Mouse (Mus musculus) embryo, embryonic 9.5 days (tissue): ENCODE measurements around the gene Slc31a2.

Source experiments
- DNase-seq: peaks from one replicate; pipeline ENCODE4 v3.0.0-alpha.2; 2017; ENCODE audit errors: extremely low spot score

Gene Slc31a2

DNA sequence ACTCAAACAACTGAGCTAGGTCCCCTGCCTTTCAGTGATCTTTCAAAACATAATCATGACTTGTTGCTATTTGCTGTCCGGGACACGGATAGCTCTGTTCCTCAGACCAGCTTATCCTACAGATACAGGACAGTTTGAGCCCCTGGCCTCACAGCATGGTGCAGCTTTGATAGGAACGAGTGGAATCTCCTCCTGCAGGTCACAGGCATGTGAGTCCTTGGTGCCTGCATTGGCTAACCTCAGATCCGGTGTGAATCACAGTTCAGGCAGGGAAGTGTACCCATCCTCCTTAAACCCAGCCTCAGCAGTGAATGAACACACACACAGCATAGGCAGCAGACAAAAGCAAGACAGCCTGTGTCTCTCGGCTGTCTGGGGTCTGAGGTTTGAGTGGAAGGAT lies 19.0 kb downstream of the Slc31a2 start:
- no peak for DNase-seq

DNA sequence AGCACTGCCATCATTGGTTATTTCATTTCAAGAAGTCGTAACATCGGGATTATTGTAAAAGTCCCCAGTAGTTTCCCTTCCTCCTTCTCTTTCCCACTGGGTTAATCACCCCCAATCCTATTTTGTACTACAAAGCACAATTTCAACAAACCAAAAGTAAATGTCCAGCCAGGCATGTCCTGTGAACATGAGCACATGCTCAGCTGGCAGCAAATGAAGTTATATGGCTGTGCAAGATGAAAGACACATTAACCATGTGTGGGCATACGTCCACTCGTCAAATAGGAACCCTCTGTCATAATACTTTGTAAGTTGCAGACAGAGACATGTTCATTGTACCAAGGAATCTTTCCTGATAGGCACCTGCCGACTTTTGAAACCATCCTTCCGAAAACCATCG lies 20.6 kb downstream of the Slc31a2 start:
- DNase-seq = no peak

DNA sequence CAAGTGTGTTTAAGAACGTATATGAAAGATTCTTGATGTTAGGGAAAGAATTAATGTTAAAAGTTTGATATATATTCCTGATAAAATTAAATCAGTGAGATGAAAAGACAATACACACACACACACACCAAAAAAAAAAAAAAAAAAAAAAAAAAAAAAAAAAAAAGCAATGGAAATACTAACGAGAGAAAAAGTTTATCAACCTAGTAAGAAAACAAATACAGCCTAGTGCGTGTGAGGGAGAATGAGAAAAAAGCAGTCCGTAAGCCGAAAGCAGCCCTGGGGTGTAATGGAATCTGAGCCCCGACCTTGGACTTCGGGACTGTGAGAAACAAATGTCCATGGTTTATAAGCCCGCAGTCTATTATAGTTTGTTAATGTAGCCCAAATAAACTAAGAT lies 23.2 kb downstream of the Slc31a2 start:
- no peak for DNase-seq

DNA sequence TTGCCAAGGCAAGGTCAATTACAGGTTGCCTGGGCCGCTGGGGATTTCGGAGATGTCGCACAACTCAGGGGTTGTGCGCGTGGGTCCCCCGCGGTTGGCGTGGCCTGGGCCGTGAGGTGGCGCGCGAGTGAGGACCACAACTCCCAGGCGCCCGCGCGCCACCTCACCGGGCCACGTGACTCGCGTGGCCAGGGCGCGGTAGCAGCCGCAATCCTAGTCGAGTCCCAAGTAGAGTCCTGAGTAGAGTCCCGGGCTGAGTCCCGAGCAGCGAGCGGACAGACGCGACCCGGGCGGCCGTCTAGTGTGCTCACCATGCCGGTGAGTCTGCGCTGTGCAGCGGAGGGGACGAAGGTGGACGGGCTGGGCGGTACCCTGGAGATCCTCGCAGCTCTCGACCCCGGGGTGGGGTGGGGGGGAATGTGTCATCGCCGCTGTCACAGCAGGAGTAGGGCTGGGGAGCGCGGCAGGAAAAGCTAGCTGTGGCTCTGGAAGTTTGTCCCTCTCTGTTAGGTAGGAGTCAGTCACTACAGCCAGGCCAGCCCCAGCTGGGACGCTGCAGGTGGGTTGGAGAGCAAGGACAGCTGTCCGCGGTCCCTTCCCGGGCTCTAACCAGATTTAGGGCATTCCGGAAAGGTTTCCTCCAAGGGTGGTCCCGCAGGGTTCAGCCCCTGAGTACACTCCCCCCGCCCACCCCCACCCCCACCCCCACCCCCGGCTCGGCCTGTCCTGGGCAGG lies 24.1 kb downstream of the Slc31a2 start:
- peak; percentile 77 for DNase-seq

DNA sequence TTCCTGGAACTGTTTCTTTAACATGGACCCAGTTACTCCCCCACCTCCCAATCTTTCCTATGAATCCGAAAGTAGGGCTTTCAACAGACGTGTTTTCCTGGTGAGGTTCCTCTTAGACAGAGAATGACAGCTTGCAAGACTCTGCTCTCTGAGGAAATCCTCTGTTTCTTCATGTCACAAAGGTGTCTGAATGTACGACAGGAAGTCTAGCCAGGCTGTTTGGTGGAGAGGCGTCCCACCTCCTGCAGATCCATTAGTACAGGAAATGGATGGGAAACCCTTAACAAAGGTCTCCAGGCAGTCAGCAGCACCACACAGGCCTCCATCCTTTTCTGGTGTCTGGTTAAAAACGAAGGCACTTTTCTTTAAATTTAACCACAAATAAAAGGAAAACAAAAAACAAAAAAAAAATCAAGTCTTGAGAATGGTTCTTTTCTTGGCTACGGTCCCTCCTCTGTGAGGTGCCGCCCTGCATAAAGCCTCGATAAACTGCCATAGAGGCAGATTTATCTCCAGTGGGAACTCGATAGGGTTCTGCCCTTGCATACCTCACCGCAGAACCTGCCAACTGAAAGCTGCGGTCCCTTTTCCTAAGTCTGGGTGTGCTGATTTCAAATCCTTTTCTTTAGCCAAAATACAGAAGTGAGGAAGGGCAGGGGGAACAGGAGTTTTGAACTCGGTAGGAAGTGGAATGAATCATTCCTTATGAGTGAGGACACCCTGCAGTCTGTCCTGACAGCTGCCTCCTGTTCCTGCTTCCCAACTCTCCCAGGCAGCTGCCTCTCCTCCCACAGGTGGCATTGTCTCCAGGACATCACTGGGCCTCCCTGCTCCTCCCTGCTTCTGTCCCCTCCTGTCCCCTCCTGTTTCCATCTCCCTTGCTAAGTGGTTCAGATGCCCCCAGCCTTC lies 24.9 kb downstream of the Slc31a2 start:
- DNase-seq = no peak

DNA sequence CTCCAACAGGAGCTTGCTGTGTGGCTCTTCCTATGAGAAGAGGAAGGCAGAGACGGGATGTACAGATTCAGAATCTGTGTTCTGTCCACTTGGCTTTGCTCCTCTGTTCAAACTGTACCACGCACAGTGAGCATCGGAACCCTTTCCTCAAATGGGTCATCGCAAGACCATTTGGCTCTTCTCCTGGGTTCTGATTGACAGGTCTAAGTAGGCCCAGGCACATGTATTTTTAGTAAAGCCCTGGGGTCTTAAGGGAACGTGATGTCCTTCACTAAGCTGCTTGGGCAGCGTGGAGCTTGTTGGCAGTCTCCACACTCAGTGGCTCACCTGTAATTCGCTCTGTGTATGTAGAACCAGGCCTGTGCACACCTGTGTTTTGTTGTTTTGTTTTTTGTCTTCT lies 26.9 kb downstream of the Slc31a2 start:
- DNase-seq = no peak

DNA sequence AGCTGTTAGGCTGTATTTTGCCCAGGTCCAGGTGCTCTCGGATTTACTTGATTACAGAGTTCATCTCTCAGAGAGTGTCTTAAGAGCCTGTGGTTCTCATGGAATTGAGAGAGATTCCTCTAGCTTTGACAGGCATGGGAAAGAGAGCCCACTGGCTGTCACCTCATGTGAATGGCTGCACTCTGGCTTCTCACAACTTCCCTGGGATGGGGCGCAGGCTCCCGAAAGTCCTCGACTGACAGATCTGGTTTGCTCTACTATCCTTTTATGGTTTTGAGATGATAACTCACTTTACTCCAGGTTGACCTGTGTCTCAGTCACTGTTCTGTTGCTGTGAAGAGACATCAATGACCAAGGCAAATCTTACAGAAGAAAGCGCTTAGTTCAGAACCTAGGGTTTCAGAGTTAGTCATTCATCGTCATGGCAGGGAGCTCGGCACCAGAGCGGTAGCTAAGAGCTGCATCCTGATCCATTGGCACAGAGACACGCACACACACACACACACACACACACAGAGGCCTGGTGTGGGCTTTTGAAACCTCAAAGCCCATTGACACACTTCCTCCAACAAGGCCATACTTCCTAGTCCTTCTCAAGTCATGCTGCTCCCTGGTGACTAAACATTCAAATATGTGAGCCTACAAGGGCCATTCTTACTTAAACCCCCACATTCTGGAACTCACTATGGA lies 28.6 kb downstream of the Slc31a2 start:
- DNase-seq = no peak

DNA sequence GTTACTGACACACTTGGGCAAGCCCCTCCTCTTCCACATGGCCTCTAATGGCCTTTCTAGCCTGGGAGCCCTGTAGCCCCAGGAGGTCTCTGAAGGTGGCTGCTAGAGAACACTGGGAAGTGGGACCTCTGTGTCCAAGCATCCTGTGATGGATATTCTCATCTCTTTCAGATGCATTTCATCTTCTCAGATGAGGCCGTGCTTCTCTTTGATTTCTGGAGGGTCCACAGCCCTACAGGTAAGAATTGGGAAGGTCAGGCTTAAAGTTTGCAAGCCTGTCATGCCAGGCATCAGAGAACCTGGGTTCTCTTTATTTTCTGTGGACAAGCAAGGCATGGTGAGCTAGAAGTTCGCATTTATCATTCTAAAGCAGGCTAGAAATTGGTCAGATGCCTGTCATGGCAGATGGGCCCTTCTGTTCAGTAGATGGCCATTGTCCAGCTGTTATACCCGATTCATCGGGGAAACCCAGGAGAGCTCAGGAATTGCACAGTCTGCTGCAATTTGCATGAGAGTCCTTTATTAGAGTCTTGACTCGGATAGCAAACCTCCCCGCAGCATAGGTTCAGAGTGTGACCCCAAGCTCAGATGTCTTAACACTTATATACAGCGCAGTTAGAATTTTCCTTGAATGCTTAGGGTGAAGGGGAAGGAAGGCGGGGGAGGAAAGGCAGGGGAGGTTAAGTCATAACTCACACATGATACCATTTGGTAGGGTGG lies 30.3 kb downstream of the Slc31a2 start:
- no peak for DNase-seq

DNA sequence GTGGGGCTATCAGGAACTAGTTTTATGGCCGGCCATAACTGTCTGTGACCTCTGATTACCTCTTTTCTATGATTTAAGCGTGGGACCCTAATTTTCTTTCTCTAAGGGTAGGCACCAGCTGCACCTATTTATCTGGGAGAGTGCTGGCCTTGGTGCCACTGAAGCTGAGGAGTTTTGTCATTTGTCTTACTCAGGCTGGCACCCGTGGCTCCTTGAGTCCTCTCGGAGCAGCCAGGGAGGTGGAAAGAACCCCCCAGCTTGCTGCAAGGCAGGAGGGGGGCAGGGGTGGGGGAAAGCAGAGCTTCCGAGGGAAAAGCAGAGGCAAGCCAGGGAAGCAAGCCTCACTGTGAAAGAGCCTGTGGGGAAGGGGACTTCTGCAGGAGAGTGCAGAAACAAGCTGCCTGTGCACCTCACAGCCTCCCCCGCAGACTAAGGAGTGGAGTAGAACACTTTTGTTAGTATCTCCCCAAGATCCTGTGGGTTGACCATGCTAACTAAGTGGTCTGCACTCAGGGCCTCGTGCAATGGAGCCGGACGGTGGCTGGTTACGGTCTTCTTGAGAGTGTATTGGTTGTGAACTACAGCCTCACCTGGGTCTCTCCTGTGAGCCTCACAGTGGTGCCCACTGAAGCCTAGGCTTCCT lies 31.0 kb downstream of the Slc31a2 start:
- DNase-seq = no peak

DNA sequence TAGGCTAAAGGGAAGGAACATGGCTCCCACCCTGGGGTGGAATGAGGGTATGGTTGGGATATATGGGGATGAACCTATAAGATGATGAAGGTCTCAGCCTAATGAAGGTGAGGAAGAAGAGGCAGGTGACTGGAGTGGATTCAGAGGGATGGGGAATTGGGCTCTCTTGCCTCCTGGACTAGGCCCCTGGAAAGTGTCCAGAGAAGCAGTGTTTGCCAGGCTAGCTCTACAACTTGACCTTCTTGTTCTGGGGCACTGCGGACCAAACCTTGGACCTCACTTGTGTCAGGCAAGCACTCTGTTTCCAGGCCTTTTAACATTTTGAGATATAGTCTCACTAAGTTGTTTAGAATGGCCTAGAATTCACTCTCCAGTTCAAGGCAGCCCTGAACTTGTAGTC lies 32.4 kb downstream of the Slc31a2 start:
- DNase-seq = no peak

DNA sequence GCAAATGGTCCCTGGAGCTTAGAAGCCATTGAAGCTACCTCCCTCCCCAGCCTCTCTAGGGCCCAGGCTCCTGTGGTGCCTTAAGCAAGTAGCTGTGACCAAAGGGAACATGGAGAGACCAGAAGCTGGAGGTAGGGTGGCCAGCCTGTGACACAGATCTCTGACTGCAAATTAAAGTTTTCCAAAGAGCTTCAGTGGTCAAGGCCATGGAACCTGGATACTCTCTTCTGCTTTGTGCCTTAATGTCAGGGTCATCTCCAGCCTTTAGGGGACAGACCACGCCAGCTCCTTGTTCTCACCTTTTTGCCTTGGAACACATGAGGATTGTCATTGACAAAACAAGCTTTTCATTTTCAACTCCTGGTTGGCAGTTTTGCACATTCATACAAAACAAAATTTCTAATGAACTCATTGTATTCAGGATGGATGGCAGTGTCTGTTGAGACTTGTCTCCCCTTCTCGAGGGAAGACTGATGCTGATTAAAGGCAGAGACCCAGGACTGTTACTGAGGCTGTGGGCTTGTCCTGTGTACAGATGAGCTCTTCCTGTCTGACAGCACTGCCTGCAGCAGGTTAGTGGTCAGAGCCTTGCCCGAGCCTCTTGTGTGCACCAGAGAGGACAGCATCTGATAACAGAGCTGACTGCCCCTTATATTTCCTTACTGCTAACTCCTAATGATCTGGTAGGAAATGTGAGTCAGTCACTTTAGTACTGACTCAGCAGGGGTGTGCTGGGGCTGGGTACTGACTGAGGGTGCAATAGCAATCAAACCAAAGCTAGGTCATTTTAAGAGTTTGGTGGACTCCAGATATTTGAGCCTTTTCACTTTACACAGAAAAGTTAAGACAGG lies 35.1 kb downstream of the Slc31a2 start:
- no peak for DNase-seq

DNA sequence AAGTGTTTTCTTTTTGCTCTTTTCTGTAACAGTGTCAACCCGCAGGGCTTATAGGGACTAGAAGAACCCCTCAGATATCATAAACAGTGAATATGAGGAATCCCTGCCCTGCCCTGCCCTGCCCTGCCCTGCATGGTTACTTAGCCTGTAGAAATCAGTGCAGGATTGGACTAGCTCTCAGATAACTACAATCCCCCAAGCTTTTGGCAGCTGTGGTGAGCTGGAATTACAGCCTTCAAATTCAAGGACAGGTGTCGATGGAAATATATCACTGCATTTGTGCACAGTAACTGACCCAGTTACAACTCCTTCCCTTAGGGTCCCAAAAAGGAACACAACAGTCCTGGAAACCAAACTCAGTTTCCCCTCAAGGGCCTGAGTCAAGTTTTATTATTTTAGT lies 37.6 kb downstream of the Slc31a2 start:
- no peak for DNase-seq

DNA sequence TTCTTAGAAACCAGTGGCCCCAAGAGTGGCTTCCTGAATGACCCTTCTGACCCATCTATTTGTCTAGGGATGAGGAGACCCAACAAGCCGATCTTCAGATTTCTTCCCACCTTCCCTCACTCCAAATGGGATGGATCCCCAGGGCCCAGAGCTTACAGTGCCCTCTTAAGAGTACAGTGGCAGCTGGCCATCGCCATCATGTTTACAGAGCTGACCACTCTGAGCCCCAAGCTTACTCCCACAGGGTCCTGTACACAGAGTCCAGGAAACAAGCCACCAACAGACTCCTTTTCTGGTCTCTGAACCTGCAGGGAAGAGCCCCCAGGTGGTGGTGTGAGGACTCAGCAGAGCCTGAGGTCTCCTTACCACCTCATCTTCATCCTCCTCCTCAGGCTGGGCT lies 40.4 kb downstream of the Slc31a2 start:
- no peak for DNase-seq

DNA sequence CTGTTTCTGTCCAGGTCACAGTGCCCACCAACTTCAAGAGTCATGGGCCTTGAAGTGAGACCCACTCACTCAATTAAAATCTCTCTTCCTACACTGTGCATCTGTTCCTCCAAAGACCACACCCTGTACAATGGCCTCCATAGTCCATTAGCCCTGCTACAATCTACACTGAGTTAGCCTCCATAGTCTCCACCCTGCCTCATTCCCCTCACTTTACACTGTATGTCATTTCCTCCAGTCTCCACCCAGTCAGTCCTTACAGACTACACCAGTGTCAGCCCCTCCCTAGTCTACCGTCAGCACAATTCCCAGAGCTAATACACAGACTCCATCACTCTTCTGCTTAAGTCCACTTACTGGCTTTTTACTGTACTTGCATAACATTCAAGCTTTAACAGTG lies 40.9 kb downstream of the Slc31a2 start:
- DNase-seq = no peak

DNA sequence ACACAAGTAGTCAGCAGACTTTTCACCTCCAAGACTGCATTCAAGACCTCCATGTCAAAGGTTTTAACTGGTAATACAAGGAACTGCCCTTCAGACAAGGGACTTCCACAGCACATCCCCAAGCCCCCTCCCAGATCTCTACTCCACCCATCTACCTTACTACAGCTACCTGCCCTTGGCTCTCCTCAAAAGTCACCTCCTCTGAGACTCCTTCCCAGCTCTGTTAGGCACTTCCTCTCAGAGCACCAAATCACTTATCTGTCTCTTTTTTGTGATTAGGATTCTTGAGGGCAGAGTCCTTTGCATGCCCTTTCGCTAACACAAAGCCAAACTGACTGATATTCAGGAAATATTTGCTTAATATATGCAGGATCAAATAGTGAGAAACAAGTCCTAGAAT lies 43.9 kb downstream of the Slc31a2 start:
- DNase-seq = no peak

DNA sequence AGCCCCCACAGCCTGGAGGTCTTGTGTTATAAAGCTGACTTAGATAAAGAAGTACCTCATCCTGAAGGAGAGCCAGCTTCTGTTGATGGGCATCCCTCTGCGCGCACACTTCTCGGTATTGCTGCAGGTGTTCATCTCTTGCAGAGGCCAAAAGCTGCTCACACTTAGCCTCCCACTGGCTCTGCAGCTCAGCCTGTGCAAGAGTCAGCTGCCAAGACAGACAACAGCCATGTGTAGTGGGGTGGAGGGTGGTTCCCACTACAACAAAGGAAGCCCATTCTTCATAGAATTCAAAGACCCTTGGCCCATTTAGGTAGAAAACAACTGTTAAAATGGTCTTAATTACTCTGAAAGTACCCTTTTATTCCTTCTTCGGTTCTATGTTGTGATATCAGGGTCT lies 44.5 kb downstream of the Slc31a2 start:
- no peak for DNase-seq

DNA sequence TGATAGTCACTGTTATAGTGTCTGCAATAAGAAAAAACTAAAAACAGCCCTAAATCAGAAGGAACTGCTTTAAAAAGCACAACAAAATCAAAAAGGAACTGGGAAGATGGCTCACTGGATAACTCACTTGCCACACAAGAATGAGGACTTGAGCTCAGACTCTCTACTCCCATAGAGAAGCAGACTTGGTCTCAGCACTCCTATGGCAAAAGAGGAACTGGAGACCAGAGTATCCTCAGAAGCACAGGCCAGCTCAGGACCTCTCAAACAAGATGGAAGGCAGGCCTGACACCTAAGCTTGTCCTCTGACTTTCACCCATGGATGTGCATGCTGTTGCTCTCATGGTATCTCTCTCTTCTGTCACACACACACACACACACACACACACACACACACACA lies 46.0 kb downstream of the Slc31a2 start:
- no peak for DNase-seq

DNA sequence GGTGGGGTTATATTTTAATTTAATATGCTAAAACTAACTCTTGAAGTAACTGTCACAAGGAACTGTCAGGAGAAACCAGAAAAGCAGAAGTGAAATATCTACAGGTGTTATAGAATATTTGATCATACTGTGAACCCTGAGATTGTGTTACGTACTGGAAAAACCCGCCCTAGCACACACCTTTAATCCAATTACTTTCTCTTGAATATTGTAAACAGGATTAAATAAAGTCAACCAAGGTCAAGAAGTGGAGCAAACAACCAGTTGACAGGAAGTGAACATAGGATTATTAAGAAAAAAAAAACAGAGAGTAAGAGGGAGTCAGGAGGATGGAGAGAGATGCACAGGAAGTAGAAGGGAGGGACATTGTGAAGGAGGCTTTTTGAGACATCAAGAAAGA lies 50.5 kb downstream of the Slc31a2 start:
- no peak for DNase-seq

DNA sequence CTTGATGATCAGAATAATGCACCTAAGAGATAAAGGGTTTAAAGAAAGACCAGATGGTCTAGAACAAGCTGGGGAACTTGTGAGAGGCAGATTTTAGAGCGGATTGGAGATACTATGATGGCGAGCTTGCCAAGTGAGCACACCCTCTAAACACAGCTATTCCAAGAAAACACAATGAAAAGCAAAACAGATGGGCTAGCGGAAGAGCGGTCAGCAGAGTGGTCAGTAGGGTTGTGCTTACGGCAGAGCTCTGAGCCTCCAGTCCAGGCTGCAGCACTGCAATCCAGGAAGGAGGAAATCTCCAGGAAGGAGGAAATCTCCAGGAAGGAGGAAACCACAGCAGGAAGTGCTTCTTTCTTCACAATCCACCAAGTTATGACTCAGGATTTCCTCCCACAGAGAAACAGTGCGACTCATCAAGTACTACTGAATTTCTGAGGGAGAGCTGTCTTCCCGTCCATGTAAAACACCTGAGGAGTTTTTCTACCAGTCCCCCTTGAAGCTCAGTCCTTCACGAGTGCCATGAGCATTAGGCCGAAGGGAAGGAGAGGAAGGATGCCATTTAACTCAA lies 51.4 kb downstream of the Slc31a2 start:
- no peak for DNase-seq

DNA sequence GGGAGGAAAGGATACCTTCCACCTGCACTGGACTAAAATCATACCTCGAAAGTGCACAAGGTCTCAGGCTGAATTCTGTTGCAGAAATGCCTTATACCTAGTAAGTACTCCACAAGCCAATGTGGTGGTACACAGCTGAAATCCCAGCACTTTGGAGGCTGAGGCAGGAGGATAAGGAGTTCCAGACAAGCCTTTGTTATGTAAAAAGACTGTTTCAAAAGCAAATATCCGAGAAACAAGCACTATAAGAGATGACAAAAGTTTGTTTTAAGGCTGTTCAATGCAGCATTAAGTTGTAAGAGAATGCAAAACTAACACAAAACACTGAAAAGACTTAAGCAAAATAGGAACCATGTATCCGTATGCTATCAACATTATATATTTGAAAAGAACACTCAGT lies 52.2 kb downstream of the Slc31a2 start:
- DNase-seq = no peak
